Mouse (Mus musculus) lung, embryonic 14.5 days (tissue): ENCODE results near the gene Spocd1. TPM values are rescaled to one million over a fixed set of nuclear protein-coding genes. Genes with fewer than 3 reads are reported as not detected.

Experiments used
- ATAC-seq: fragments of 200-750 bp; cut with Nextera tagmentation; 2 replicates; pipeline ENCODE4 v1.8.0; 2017; ENCODE audit warnings: mild to moderate bottlenecking, moderate TSS enrichment, moderate library complexity; ENCODE audit not compliant: insufficient read depth
- DNase-seq: peaks from one replicate; pipeline ENCODE4 v3.0.0-alpha.2; 2015
- H3K27ac ChIP-seq: fragments of 300-500 bp; sonication (generic); 2 replicates; pipeline ENCODE4 v1.5.1; 2014; ENCODE audit warnings: low read depth, mild to moderate bottlenecking, moderate library complexity
- H3K27me3 ChIP-seq: fragments of 300-500 bp; sonication (generic); 2 replicates; pipeline ENCODE4 v1.6.1; 2014; ENCODE audit warnings: low read length, control low read depth; ENCODE audit not compliant: insufficient read depth
- H3K36me3 ChIP-seq: fragments of 300-500 bp; sonication (generic); 2 replicates; pipeline ENCODE4 v1.6.1; 2014; ENCODE audit warnings: control low read depth; ENCODE audit not compliant: insufficient read depth
- H3K4me1 ChIP-seq: fragments of 300-500 bp; sonication (generic); 2 replicates; pipeline ENCODE4 v1.6.1; 2014; ENCODE audit warnings: antibody characterized with exemption, control low read depth; ENCODE audit not compliant: insufficient read depth
- H3K4me2 ChIP-seq: fragments of 300-500 bp; sonication (generic); 2 replicates; pipeline ENCODE4 v1.6.1; 2014; ENCODE audit warnings: mild to moderate bottlenecking
- H3K4me3 ChIP-seq: fragments of 300-500 bp; sonication (generic); 2 replicates; pipeline ENCODE4 v1.5.1; 2014; ENCODE audit warnings: low read depth, low read length
- H3K9ac ChIP-seq: fragments of 300-500 bp; sonication (generic); 2 replicates; pipeline ENCODE4 v1.6.1; 2014
- H3K9me3 ChIP-seq: fragments of 300-500 bp; sonication (generic); 2 replicates; pipeline ENCODE4 v1.6.1; 2016; ENCODE audit warnings: low read depth, low read length, control low read depth
- CTCF ChIP-seq: IDR thresholded peaks from 2 replicates; pipeline ENCODE4 v1.5.1; 2016; ENCODE audit warnings: antibody characterized with exemption, low read depth
- WGBS: fragments of 180-500 bp; shearing (Covaris S2); extraction: QIAGEN DNeasy Blood & Tissue Kit; methylation state at CpG from one replicate; pipeline ENCODE4 v1.1.7; 2014; 5-methylcytosine and 5-hydroxymethylcytosine counted together
- polyA plus RNA-seq: library from polyadenylated mRNA; unstranded; fragments of >200 nt; fragmentation: Nextera tagmentation; extraction: Ambion mirVana; gene quantifications from 2 replicates; pipeline ENCODE4 v1.2.1, GENCODE M21; 2014

Gene Spocd1
- polyA plus RNA-seq, 1 experiment from 2014 or later = not detected

DNA sequence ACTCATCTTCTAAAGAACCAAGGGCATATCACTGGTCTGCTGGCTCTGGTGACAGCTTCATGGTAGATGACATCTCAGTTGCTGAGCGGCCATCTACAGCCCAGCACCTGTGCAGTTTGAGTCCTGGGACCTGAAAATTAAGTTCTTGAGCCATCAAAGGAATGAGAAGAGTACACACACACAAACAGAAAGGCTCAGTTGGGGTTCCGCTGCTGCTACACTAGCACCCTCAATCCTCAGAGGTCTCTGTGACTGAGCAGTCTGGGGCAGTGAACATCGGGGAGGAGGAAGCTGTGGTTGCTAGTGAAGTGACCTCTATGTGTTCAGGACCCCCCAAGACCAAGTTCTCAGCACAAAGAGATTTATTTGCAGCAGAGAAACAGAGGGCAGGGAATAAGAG lies 16.1 kb upstream of the Spocd1 start:
- Histone ChIP-seq H3K9ac (no peak overlapping the region), H3K9me3 (no peaks in the 10 kb centered on the region), H3K4me2 (no peak overlapping the region), H3K36me3 (no peaks in the 10 kb centered on the region), H3K4me3 (no peak overlapping the region), H3K27ac (no peak overlapping the region), H3K27me3 (no peaks in the 10 kb centered on the region), H3K4me1 (peaks cover 21% of the 10 kb centered on the region)
- 61% methylated on average over 3 of the region's 3 CpGs for WGBS
- no peak for ATAC-seq
- TF ChIP-seq CTCF = no peak
- no peak for DNase-seq

DNA sequence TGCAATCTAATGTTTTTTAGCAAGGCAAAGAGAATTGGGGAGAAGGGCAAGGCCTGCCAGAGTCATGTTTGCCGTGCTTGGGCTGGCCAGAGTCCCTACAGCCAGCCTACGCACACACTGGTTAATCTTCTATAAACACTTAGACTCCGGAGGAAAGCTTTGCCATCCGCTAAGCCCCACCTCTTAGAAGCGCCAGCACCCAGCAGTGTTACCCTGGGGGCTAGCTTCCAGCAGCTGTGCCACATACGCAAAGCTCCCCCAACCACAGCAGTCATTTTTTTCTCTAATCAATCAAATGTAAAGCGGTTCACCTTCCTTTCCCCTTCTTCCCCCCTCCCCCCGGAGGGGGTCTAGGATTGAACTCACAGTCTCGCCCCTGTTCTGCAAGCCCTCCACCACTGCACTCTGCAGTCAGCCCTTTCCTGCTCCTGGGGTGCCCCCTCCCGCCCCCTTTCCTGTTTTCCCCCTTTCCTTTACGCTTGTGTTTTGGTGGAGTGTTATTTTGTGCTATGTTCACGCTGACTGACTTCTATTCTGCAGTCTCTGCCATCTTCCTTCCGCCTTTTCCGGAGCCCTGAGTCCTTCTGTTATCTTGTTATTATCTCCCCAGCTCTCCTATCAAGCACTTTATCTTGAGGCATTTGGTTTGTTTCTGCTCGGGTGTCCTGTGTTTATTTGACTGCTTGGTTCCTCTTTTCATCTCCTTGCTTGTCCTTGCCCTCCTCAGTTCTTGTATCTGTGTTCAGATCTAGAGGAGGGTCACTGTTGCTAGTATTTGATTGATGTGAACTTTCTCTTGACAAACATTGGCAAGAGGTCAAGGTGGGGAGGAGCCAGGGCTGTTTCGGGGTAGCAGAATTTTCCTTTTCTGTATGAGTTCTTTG lies 15.0 kb upstream of the Spocd1 start:
- Histone ChIP-seq H3K27ac (peak overlapping the region; percentile 67; the same call in 1 of the 2 replicates), H3K9me3 (no peaks in the 10 kb centered on the region), H3K4me1 (peaks cover 21% of the 10 kb centered on the region), H3K9ac (peak overlapping the region; percentile 29; the same call in 1 of the 2 replicates), H3K4me3 (peak overlapping the region; percentile 12; the same call in 1 of the 2 replicates), H3K36me3 (no peaks in the 10 kb centered on the region), H3K27me3 (no peaks in the 10 kb centered on the region), H3K4me2 (peak overlapping the region; percentile 59)
- 3% methylated on average over 16 of the region's 16 CpGs for WGBS
- peak; percentile 82 for ATAC-seq
- DNase-seq = peak; percentile 70
- no peak for TF ChIP-seq CTCF

DNA sequence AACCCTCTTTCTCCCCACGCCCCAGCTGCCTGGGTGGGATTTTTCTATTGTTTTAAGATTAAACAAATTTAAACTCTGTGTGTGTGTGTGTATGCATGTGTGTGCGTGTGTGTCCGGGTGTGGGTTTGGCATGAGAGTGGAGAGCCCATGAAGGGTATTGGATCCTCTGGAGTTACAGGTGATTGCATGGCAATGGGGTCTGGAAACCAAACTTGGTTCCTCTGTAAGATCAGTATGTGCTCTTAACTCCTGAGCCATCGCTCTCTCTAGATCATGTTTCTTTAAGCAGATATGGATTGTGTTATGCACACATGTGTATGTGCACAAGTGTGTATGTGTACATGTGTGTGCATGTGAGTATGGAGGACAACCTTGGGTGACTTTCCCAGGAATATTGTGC lies 14.4 kb upstream of the Spocd1 start:
- no peaks in the 10 kb centered on the region for H3K9me3 ChIP-seq
- ATAC-seq (no peak), DNase-seq (no peak)
- no peak overlapping the region for H3K4me3 ChIP-seq
- H3K4me2 ChIP-seq = no peak overlapping the region
- no peak for TF ChIP-seq CTCF
- WGBS = 50% methylated on average over 4 of the region's 4 CpGs
- no peaks in the 10 kb centered on the region for H3K36me3 ChIP-seq
- H3K27me3 ChIP-seq = no peaks in the 10 kb centered on the region
- peaks cover 21% of the 10 kb centered on the region for H3K4me1 ChIP-seq
- no peak overlapping the region for H3K9ac ChIP-seq
- no peak overlapping the region for H3K27ac ChIP-seq

DNA sequence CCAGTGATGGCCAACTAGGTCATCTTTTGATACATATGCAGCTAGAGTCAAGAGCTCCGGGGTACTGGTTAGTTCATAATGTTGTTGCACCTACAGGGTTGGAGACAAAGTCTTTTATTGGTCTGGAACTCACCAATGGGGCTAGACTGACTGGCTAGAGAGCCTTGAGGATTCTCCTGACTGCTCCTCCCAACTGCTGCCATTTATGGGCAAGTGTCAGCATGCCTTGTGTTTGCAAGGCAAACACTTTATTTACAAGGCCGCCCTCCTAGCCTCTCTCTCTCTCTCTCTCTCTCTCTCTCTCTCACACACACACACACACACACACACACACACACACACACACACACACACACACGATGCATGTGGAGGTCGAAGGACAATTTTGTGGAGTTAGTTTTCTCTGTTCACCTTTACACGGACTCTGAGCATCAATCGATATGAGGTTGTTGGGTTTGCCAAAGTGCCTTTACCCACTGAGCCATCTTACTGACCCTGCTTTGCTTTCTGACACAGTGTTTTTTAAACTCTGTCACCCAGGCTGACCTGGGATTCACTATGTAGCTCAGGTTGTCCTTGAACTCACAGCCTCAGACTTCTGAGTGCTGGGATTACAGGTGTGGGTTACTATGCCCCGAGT lies 13.6 kb upstream of the Spocd1 start:
- no peak for TF ChIP-seq CTCF
- ATAC-seq = no peak

DNA sequence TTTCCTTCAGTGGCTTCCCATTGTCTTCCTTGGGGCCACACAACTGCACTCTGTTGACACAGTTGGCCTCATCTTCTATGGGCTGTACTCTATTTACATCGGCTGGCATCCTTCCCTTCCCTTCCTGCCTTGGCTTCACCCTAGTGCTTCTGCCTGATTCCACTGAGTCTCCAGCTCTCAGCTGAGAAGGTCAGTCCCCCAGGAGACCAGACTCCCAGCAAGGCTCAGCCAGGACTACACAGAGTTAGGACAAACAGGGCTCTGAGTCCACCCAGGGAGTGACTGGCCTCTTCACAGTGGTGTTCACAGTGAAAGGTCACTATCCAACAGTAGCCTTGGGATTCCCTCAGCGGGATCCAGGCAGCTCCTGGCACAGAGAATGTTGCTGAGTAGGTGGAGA lies 12.9 kb upstream of the Spocd1 start:
- H3K27ac ChIP-seq = no peak overlapping the region

More for the DNA sequence above, 13.6 kb upstream of the Spocd1 start:
- Histone ChIP-seq H3K9ac (no peak overlapping the region), H3K36me3 (no peaks in the 10 kb centered on the region), H3K4me3 (no peak overlapping the region), H3K9me3 (no peaks in the 10 kb centered on the region), H3K27ac (no peak overlapping the region), H3K4me1 (peaks cover 21% of the 10 kb centered on the region), H3K4me2 (no peak overlapping the region), H3K27me3 (no peaks in the 10 kb centered on the region)
- no peak for DNase-seq
- WGBS = 84% methylated on average over 7 of the region's 7 CpGs

DNA sequence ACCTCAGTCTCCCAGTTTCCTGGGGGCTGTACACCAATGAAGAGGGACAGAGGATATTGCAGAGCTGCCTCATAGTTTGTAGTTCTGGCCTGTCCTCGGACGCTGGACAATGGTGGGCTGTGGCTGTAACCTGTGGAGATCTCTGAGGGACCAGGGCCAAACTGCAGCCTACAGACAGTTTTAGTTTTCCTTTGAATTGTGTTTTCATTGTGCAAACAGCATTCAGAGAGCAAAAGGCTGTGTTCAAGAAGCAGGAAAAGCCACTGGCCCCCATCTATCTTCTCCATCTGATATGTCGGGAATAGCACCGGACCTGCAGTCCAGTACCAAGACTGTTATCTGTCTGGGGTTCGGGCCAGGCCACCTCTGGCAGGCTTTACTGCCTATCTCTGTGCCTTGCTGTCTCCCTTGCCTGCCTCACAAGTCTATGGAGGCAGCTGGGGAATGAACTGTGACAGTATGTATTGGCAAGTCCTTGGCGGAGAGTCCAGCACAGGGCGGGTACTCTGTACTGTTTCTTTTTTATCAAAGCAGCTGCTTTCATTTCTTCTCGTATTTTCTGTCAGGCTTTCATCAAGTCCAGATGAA lies 11.9 kb upstream of the Spocd1 start:
- Histone ChIP-seq H3K27me3 (no peaks in the 10 kb centered on the region), H3K4me2 (peak overlapping the region; percentile 34; the same call in 1 of the 2 replicates), H3K9ac (no peak overlapping the region), H3K9me3 (no peaks in the 10 kb centered on the region), H3K4me3 (no peak overlapping the region), H3K27ac (peak overlapping the region; percentile 59), H3K36me3 (no peaks in the 10 kb centered on the region), H3K4me1 (peaks cover 21% of the 10 kb centered on the region)
- DNase-seq (peak; percentile 74), ATAC-seq (0 out of 2 replicates have a peak, but pooled peaks have one; percentile 55)
- no peak for TF ChIP-seq CTCF
- 34% methylated on average over 8 of the region's 8 CpGs for WGBS

More for the DNA sequence above, 12.9 kb upstream of the Spocd1 start:
- H3K4me1 ChIP-seq = peaks cover 21% of the 10 kb centered on the region
- H3K4me2 ChIP-seq = no peak overlapping the region
- no peaks in the 10 kb centered on the region for H3K27me3 ChIP-seq
- WGBS = 22% methylated on average over 2 of the region's 2 CpGs
- H3K9ac ChIP-seq = no peak overlapping the region
- no peak for ATAC-seq
- no peak overlapping the region for H3K4me3 ChIP-seq
- DNase-seq = peak; percentile 8
- no peak for TF ChIP-seq CTCF
- no peaks in the 10 kb centered on the region for H3K9me3 ChIP-seq
- no peaks in the 10 kb centered on the region for H3K36me3 ChIP-seq

DNA sequence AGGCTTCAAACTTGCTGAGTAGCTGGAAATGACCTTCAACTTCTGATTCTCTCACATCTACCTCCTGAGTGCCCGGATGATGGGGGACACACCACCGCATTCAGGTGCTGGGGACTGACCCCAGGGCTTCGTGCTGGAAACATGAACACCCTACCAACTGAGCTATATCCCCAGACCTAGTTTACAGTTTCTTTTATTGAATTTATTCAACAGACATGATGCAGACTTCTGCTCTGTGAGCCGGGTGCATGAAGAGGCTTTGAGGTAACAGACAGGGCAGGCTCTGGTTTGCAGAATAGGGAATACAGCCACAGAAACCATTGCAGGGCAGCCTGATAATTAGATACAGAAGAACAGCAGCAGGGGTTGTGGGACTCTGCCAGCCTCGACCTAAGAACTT lies 10.6 kb upstream of the Spocd1 start:
- no peak for DNase-seq
- H3K4me1 ChIP-seq = peaks cover 20% of the 10 kb centered on the region
- H3K4me2 ChIP-seq = no peak overlapping the region
- TF ChIP-seq CTCF = no peak
- H3K9me3 ChIP-seq = no peaks in the 10 kb centered on the region
- no peak overlapping the region for H3K9ac ChIP-seq
- ATAC-seq = no peak
- H3K27me3 ChIP-seq = no peaks in the 10 kb centered on the region
- H3K36me3 ChIP-seq = no peaks in the 10 kb centered on the region
- no peak overlapping the region for H3K27ac ChIP-seq
- 78% methylated on average over 5 of the region's 5 CpGs for WGBS
- no peak overlapping the region for H3K4me3 ChIP-seq
